Mouse (Mus musculus): ENCODE measurements around the gene Selenot. TPM values are rescaled to one million over a fixed set of nuclear protein-coding genes. Genes with fewer than 3 reads are reported as not detected.
A peak's percentile ranks its signal among the peaks of the same experiment; 100 is the strongest.

Selenot gene
- polyA plus RNA-seq (2014; fragmentation: Nextera tagmentation; extraction: Ambion mirVana) = 29.3 and 30.9 TPM in 2 replicates

GRCm38 (mm10) chr3:58576137-58577066 is at the start of gene Selenot:
Gene Selenot (plus strand): TSS chr3:58576636.
- Histone ChIP-seq H3K4me2 (peak within 1 kb of the TSS; percentile 57), H3K27me3 (ENCODE audit: control insufficient read depth, insufficient read depth, low read length) (no peaks in the 10 kb centered on the region), H3K9ac (ENCODE audit: low read length) (peak within 1 kb of the TSS; percentile 99), H3K36me3 (ENCODE audit: control insufficient read depth, insufficient read depth, low read length) (peaks cover 6% of the 10 kb centered on the region; the same call in 1 of the 2 replicates), H3K4me3 (ENCODE audit: low read depth, low read length) (peak within 1 kb of the TSS; percentile 95), H3K9me3 (ENCODE audit: control insufficient read depth, low read length) (no peaks in the 10 kb centered on the region), H3K27ac (ENCODE audit: low read depth, low read length) (peak within 1 kb of the TSS; percentile 98), H3K4me1 (ENCODE audit: control insufficient read depth, insufficient read depth, low read length) (peaks cover 4% of the 10 kb centered on the region)
- DNase-seq (ENCODE audit: low spot score, missing footprints) (peak; percentile 100), ATAC-seq (ENCODE audit: low FRiP score) (peak; percentile 94)
- WGBS = 2% methylated on average over 58 of the region's 59 CpGs

DNA sequence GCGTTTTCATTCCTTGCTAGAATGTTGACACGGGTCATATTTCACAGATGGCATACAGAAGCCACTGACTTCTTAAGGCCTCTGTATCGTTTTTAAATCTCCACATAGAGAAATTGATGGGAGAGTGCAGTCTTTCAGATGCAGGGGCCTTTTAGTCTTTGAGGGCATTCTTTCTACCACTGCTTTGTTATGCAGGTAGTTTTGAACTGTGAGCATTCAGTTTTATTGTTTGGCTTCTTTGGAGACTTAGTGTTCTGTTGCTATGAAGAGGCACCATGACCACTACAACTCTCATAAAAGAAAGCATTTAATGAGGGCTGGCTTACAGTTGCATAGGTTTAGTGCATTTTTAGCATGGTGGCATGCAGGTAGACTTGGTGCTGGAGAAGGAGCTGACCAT is 39.9 kb upstream of the Selenot start:
- no peaks in the 10 kb centered on the region for H3K9me3 ChIP-seq (ENCODE audit: control insufficient read depth, low read length)
- WGBS = 95% methylated on average over 3 of the region's 3 CpGs
- no peaks in the 10 kb centered on the region for H3K27me3 ChIP-seq (ENCODE audit: control insufficient read depth, insufficient read depth, low read length)
- ATAC-seq (ENCODE audit: low FRiP score) (no peak), DNase-seq (ENCODE audit: low spot score, missing footprints) (no peak)
- no peak overlapping the region for H3K4me3 ChIP-seq (ENCODE audit: low read depth, low read length)
- H3K4me2 ChIP-seq = no peak overlapping the region
- peaks cover 10% of the 10 kb centered on the region for H3K36me3 ChIP-seq (ENCODE audit: control insufficient read depth, insufficient read depth, low read length)
- H3K9ac ChIP-seq (ENCODE audit: low read length) = no peak overlapping the region
- H3K27ac ChIP-seq (ENCODE audit: low read depth, low read length) = no peak overlapping the region
- no peaks in the 10 kb centered on the region for H3K4me1 ChIP-seq (ENCODE audit: control insufficient read depth, insufficient read depth, low read length)

GRCm38 (mm10) chr3:58552001-58552811 is 24.2 kb upstream of the Selenot start:
- Histone ChIP-seq H3K4me2 (no peak overlapping the region), H3K27me3 (ENCODE audit: control insufficient read depth, insufficient read depth, low read length) (no peaks in the 10 kb centered on the region), H3K4me1 (ENCODE audit: control insufficient read depth, insufficient read depth, low read length) (no peaks in the 10 kb centered on the region), H3K9ac (ENCODE audit: low read length) (no peak overlapping the region), H3K27ac (ENCODE audit: low read depth, low read length) (no peak overlapping the region), H3K4me3 (ENCODE audit: low read depth, low read length) (no peak overlapping the region), H3K36me3 (ENCODE audit: control insufficient read depth, insufficient read depth, low read length) (peaks cover 9% of the 10 kb centered on the region), H3K9me3 (ENCODE audit: control insufficient read depth, low read length) (no peaks in the 10 kb centered on the region)
- ATAC-seq (ENCODE audit: low FRiP score) (no peak), DNase-seq (ENCODE audit: low spot score, missing footprints) (no peak)
- WGBS = 88% methylated on average over 1 of the region's 1 CpGs

DNA sequence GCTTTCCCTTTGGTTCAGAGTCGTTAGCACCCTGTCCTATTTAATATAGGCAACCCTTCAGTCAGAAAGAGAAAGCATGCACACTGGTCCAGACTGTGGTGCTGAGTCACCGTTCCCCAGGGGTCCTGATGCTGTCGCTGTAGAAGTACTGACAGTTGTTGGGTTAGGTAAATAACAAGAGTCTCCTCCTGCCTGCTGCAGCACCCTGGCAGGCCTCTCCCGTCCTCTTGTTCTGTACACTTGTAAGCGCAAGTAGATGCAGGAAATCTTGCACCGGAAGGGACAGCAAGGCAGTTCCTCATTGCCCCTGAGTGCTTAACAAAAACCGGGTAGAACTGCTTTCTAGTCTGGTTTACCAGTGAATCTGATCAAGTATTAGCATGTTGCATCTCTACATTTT is 19.8 kb upstream of the Selenot start:
- DNase-seq (ENCODE audit: low spot score, missing footprints) (no peak), ATAC-seq (ENCODE audit: low FRiP score) (no peak)
- WGBS = 79% methylated on average over 7 of the region's 7 CpGs
- H3K4me3 ChIP-seq (ENCODE audit: low read depth, low read length) = no peak overlapping the region
- H3K9me3 ChIP-seq (ENCODE audit: control insufficient read depth, low read length) = no peaks in the 10 kb centered on the region
- H3K27ac ChIP-seq (ENCODE audit: low read depth, low read length) = no peak overlapping the region
- peaks cover 7% of the 10 kb centered on the region for H3K36me3 ChIP-seq (ENCODE audit: control insufficient read depth, insufficient read depth, low read length)
- no peak overlapping the region for H3K9ac ChIP-seq (ENCODE audit: low read length)
- no peak overlapping the region for H3K4me2 ChIP-seq
- H3K27me3 ChIP-seq (ENCODE audit: control insufficient read depth, insufficient read depth, low read length) = no peaks in the 10 kb centered on the region
- H3K4me1 ChIP-seq (ENCODE audit: control insufficient read depth, insufficient read depth, low read length) = no peaks in the 10 kb centered on the region

DNA sequence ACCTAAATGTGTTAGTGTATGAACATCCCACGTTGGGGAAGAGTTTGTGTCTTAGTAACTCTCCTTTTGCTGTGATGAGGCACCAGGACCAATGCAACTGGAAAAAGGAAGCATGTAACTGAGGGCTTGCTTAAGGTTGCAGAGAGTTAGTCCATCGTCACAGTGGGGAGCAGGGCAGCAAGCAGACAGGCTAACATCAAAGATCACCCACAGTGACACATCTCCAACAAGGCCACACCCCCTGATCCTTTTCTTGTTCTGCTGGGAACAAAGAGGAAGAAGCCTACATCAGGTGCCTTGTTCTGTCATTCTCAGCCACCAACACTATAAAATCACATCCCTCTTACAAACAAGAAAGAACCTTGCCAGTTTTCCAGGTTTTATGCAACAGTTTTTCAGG is 16.5 kb upstream of the Selenot start:
- 33% methylated on average over 2 of the region's 2 CpGs for WGBS
- no peak overlapping the region for H3K4me3 ChIP-seq (ENCODE audit: low read depth, low read length)
- no peak overlapping the region for H3K4me2 ChIP-seq
- no peak for DNase-seq (ENCODE audit: low spot score, missing footprints)
- ATAC-seq (ENCODE audit: low FRiP score) = no peak
- H3K9me3 ChIP-seq (ENCODE audit: control insufficient read depth, low read length) = no peaks in the 10 kb centered on the region
- no peak overlapping the region for H3K9ac ChIP-seq (ENCODE audit: low read length)
- H3K27ac ChIP-seq (ENCODE audit: low read depth, low read length) = no peak overlapping the region
- no peaks in the 10 kb centered on the region for H3K27me3 ChIP-seq (ENCODE audit: control insufficient read depth, insufficient read depth, low read length)
- no peaks in the 10 kb centered on the region for H3K4me1 ChIP-seq (ENCODE audit: control insufficient read depth, insufficient read depth, low read length)
- peaks cover 2% of the 10 kb centered on the region; the same call in 1 of the 2 replicates for H3K36me3 ChIP-seq (ENCODE audit: control insufficient read depth, insufficient read depth, low read length)

DNA sequence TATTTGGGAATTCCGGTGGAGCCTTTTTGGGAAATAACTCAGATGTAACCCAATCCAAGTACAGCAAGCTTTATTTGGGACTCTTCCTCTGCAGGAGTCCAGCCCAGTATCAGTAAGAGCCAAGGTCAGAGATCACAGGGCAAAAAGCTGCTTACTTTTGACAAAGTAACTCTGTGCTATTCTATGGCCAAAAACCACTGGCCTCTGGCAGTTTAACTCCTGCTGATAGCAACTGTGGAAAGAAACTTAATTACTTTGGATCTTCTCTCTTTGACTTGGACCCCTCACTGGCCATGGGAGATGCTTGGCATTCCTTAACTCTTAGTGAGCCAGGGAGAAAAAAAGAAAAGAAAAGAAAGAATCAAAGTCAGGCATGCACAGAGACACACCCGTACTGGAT is 15.0 kb upstream of the Selenot start:
- Histone ChIP-seq H3K4me3 (ENCODE audit: low read depth, low read length) (no peak overlapping the region), H3K4me1 (ENCODE audit: control insufficient read depth, insufficient read depth, low read length) (no peaks in the 10 kb centered on the region), H3K4me2 (no peak overlapping the region), H3K27ac (ENCODE audit: low read depth, low read length) (no peak overlapping the region), H3K9me3 (ENCODE audit: control insufficient read depth, low read length) (no peaks in the 10 kb centered on the region), H3K36me3 (ENCODE audit: control insufficient read depth, insufficient read depth, low read length) (peaks cover 2% of the 10 kb centered on the region; the same call in 1 of the 2 replicates), H3K27me3 (ENCODE audit: control insufficient read depth, insufficient read depth, low read length) (no peaks in the 10 kb centered on the region), H3K9ac (ENCODE audit: low read length) (no peak overlapping the region)
- DNase-seq (ENCODE audit: low spot score, missing footprints) (no peak), ATAC-seq (ENCODE audit: low FRiP score) (no peak)
- WGBS = 13% methylated on average over 2 of the region's 2 CpGs

DNA sequence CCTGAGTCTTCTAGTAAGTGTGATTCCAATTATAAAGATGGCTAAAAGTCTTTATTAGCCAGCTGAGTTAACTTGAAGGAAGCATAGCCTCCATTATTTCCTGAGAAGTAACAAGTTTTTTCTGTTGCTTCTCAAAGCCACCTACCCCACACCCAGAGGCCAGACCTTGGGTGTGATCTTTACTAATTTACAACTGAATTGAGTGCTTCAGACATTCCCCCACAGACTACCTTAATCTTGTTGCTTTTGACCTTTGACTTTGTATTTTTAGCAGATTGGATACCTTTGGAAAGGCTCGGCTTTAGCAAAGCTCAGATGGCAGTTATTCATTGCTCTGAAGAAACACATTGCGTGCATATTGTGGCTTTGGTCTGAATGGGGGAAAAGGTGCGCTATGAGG is 5.6 kb upstream of the Selenot start:
- Histone ChIP-seq H3K27me3 (ENCODE audit: control insufficient read depth, insufficient read depth, low read length) (no peaks in the 10 kb centered on the region), H3K9me3 (ENCODE audit: control insufficient read depth, low read length) (no peaks in the 10 kb centered on the region), H3K27ac (ENCODE audit: low read depth, low read length) (no peak overlapping the region), H3K4me1 (ENCODE audit: control insufficient read depth, insufficient read depth, low read length) (no peaks in the 10 kb centered on the region), H3K4me2 (no peak overlapping the region), H3K9ac (ENCODE audit: low read length) (no peak overlapping the region), H3K36me3 (ENCODE audit: control insufficient read depth, insufficient read depth, low read length) (no peaks in the 10 kb centered on the region), H3K4me3 (ENCODE audit: low read depth, low read length) (no peak overlapping the region)
- ATAC-seq (ENCODE audit: low FRiP score) (no peak), DNase-seq (ENCODE audit: low spot score, missing footprints) (no peak)
- WGBS = 86% methylated on average over 3 of the region's 3 CpGs

DNA sequence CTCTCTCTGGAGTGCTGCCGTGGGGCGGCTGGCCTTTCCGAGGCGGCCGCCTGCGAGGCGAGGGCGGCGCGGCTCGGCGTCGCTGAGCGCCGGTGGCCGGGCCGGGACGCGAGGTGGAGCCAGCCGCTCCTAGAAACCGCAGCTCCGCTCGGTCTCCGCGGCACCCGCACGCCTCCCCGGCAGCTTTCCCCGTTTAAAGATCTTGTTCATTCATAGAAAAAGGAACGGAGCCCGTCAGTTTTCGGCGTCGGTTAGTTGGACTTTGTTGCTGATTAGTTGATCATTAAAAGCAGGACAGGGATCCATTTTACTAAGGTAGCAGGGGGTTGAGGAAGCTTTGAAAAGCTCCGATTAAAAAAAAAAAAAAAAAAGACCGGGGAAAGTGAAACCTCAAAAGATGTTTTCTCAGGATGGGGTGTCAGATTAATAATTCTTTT is 649 bp downstream of the Selenot start:
- Histone ChIP-seq H3K27ac (ENCODE audit: low read depth, low read length) (peak overlapping the region; percentile 98), H3K4me3 (ENCODE audit: low read depth, low read length) (peak overlapping the region; percentile 95), H3K27me3 (ENCODE audit: control insufficient read depth, insufficient read depth, low read length) (no peaks in the 10 kb centered on the region), H3K9ac (ENCODE audit: low read length) (peak overlapping the region; percentile 99), H3K36me3 (ENCODE audit: control insufficient read depth, insufficient read depth, low read length) (peaks cover 6% of the 10 kb centered on the region; the same call in 1 of the 2 replicates), H3K4me1 (ENCODE audit: control insufficient read depth, insufficient read depth, low read length) (peaks cover 4% of the 10 kb centered on the region), H3K4me2 (peak overlapping the region; percentile 57), H3K9me3 (ENCODE audit: control insufficient read depth, low read length) (no peaks in the 10 kb centered on the region)
- WGBS = under 1% methylated on average over 36 of the region's 36 CpGs
- peak; percentile 79 for ATAC-seq (ENCODE audit: low FRiP score)
- DNase-seq (ENCODE audit: low spot score, missing footprints) = peak; percentile 95
